Mouse (Mus musculus): Measurements from ENCODE around the gene Napb. TPM values are rescaled to one million over a fixed set of nuclear protein-coding genes. Genes with fewer than 3 reads are reported as not detected.

Gene Napb
- polyA plus RNA-seq, 1 experiment from 2014 or later = 44.2 TPM

- Histone ChIP-seq H3K4me2 (no peak overlapping the region), H3K9me3 (no peaks in the 10 kb centered on the region), H3K27ac (no peak overlapping the region), H3K27me3 (no peaks in the 10 kb centered on the region), H3K4me1 (replicated peaks) (peaks cover 28% of the 10 kb centered on the region), H3K4me3 (no peak overlapping the region), H3K9ac (no peak overlapping the region), H3K36me3 (peaks cover 57% of the 10 kb centered on the region)
- no peak for ATAC-seq (ENCODE audit: low FRiP score)
- WGBS = 100% methylated on average over 2 of the region's 2 CpGs
These were observed 47.3 kb downstream of the Napb start for GRCm38 (mm10) chr2:148684972-148685371.

- Histone ChIP-seq H3K4me1 (replicated peaks) (peaks cover 46% of the 10 kb centered on the region), H3K9ac (no peak overlapping the region), H3K27ac (no peak overlapping the region), H3K36me3 (peaks cover 45% of the 10 kb centered on the region), H3K4me3 (no peak overlapping the region), H3K27me3 (no peaks in the 10 kb centered on the region), H3K4me2 (no peak overlapping the region), H3K9me3 (no peaks in the 10 kb centered on the region)
- 100% methylated on average over 1 of the region's 1 CpGs for WGBS
- no peak for ATAC-seq (ENCODE audit: low FRiP score)
These were observed 49.2 kb downstream of the Napb start for GRCm38 (mm10) chr2:148683031-148683430.

- Histone ChIP-seq H3K9ac (peak overlapping the region; percentile 85), H3K4me3 (peak overlapping the region; percentile 71), H3K27ac (peak overlapping the region; percentile 89), H3K36me3 (peaks cover 34% of the 10 kb centered on the region), H3K4me2 (peak overlapping the region; percentile 94), H3K27me3 (no peaks in the 10 kb centered on the region), H3K9me3 (no peaks in the 10 kb centered on the region), H3K4me1 (replicated peaks) (peaks cover 59% of the 10 kb centered on the region)
- peak; percentile 60 for ATAC-seq (ENCODE audit: low FRiP score)
- WGBS = 8% methylated on average over 17 of the region's 17 CpGs
These were observed 50.8 kb downstream of the Napb start for GRCm38 (mm10) chr2:148681461-148681891.

- peak within 1 kb of the TSS; percentile 71 for H3K4me3 ChIP-seq
- H3K27ac ChIP-seq = peak within 1 kb of the TSS; percentile 89
- H3K4me2 ChIP-seq = peak within 1 kb of the TSS; percentile 94
- no peaks in the 10 kb centered on the region for H3K27me3 ChIP-seq
- H3K9ac ChIP-seq = peak within 1 kb of the TSS; percentile 85
- peaks cover 57% of the 10 kb centered on the region for H3K4me1 ChIP-seq (replicated peaks)
- H3K36me3 ChIP-seq = peaks cover 34% of the 10 kb centered on the region
- ATAC-seq (ENCODE audit: low FRiP score) = peak; percentile 95
- H3K9me3 ChIP-seq = no peaks in the 10 kb centered on the region
- under 1% methylated on average over 39 of the region's 39 CpGs for WGBS
These were observed 51.4 kb downstream of the Napb start, which contains the start of gene Gzf1 for GRCm38 (mm10) chr2:148680775-148681291. Gene Gzf1, plus strand, starts transcription at chr2:148681023.

- WGBS = 3% methylated on average over 9 of the region's 9 CpGs
- ATAC-seq (ENCODE audit: low FRiP score) = peak; percentile 1; the same call in 1 of the 2 replicates
- H3K4me3 ChIP-seq = peak overlapping the region; percentile 17
These were observed 52.9 kb downstream of the Napb start for GRCm38 (mm10) chr2:148679346-148679745.

GRCm38 (mm10) chr2:148677801-148678200 lies 54.5 kb downstream of the Napb start:
- H3K9me3 ChIP-seq = no peaks in the 10 kb centered on the region
- peak overlapping the region; percentile 46 for H3K4me3 ChIP-seq
- H3K27me3 ChIP-seq = no peaks in the 10 kb centered on the region
- peaks cover 21% of the 10 kb centered on the region for H3K36me3 ChIP-seq
- peak; percentile 50 for ATAC-seq (ENCODE audit: low FRiP score)
- peak overlapping the region; percentile 94 for H3K4me2 ChIP-seq
- H3K27ac ChIP-seq = peak overlapping the region; percentile 85
- peak overlapping the region; percentile 63 for H3K9ac ChIP-seq
- WGBS = 5% methylated on average over 26 of the region's 26 CpGs
- H3K4me1 ChIP-seq (replicated peaks) = peaks cover 61% of the 10 kb centered on the region

More at GRCm38 (mm10) chr2:148679346-148679745, 52.9 kb downstream of the Napb start:
- Histone ChIP-seq H3K4me1 (replicated peaks) (peaks cover 48% of the 10 kb centered on the region), H3K9ac (no peak overlapping the region), H3K27ac (peak overlapping the region; percentile 83), H3K27me3 (no peaks in the 10 kb centered on the region), H3K4me2 (peak overlapping the region; percentile 94), H3K36me3 (peaks cover 31% of the 10 kb centered on the region), H3K9me3 (no peaks in the 10 kb centered on the region)

- peak within 1 kb of the TSS; percentile 86 for H3K9ac ChIP-seq
- no peaks in the 10 kb centered on the region for H3K9me3 ChIP-seq
- ATAC-seq (ENCODE audit: low FRiP score) = peak; percentile 100
- 0 out of 2 replicates have a peak, but pooled peaks cover 3% of the 10 kb centered on the region for H3K27me3 ChIP-seq
- H3K27ac ChIP-seq = peak within 1 kb of the TSS; percentile 84
- WGBS = under 1% methylated on average over 58 of the region's 58 CpGs
- peaks cover 27% of the 10 kb centered on the region for H3K4me1 ChIP-seq (replicated peaks)
- H3K4me2 ChIP-seq = peak within 1 kb of the TSS; percentile 96
- H3K36me3 ChIP-seq = peaks cover 21% of the 10 kb centered on the region
- H3K4me3 ChIP-seq = peak within 1 kb of the TSS; percentile 83
These were observed 59.8 kb downstream of the Napb start, which contains the start of gene Nxt1 for GRCm38 (mm10) chr2:148672199-148673096. Gene Nxt1, plus strand, starts transcription at chr2:148672601.

GRCm38 (mm10) chr2:148663458-148663857 lies 68.8 kb downstream of the Napb start:
- ATAC-seq (ENCODE audit: low FRiP score) = no peak
- H3K27me3 ChIP-seq = no peaks in the 10 kb centered on the region
- 91% methylated on average over 1 of the region's 1 CpGs for WGBS
- no peaks in the 10 kb centered on the region for H3K36me3 ChIP-seq
- H3K9ac ChIP-seq = no peak overlapping the region
- H3K9me3 ChIP-seq = no peaks in the 10 kb centered on the region
- no peaks in the 10 kb centered on the region for H3K4me1 ChIP-seq (replicated peaks)
- H3K27ac ChIP-seq = no peak overlapping the region
- H3K4me2 ChIP-seq = no peak overlapping the region
- H3K4me3 ChIP-seq = no peak overlapping the region

GRCm38 (mm10) chr2:148654961-148655360 lies 77.3 kb downstream of the Napb start:
- Histone ChIP-seq H3K36me3 (no peaks in the 10 kb centered on the region), H3K4me1 (replicated peaks) (peaks cover 11% of the 10 kb centered on the region), H3K4me3 (no peak overlapping the region), H3K27ac (no peak overlapping the region), H3K27me3 (no peaks in the 10 kb centered on the region), H3K9ac (no peak overlapping the region), H3K4me2 (no peak overlapping the region), H3K9me3 (no peaks in the 10 kb centered on the region)
- ATAC-seq (ENCODE audit: low FRiP score) = peak; percentile 62; the same call in 1 of the 2 replicates
- WGBS = 3% methylated on average over 3 of the region's 3 CpGs

GRCm38 (mm10) chr2:148650587-148651357 lies 81.5 kb downstream of the Napb start:
- Histone ChIP-seq H3K4me1 (replicated peaks) (peaks cover 11% of the 10 kb centered on the region), H3K9ac (no peak overlapping the region), H3K4me2 (no peak overlapping the region), H3K36me3 (no peaks in the 10 kb centered on the region), H3K9me3 (no peaks in the 10 kb centered on the region), H3K4me3 (no peak overlapping the region), H3K27ac (peak overlapping the region; percentile 66), H3K27me3 (no peaks in the 10 kb centered on the region)
- peak; percentile 84 for ATAC-seq (ENCODE audit: low FRiP score)
- 10% methylated on average over 3 of the region's 3 CpGs for WGBS

GRCm38 (mm10) chr2:148644421-148645000 lies 87.8 kb downstream of the Napb start:
- H3K4me1 ChIP-seq (replicated peaks) = no peaks in the 10 kb centered on the region
- no peaks in the 10 kb centered on the region for H3K27me3 ChIP-seq

More at GRCm38 (mm10) chr2:148644421-148645000, 87.8 kb downstream of the Napb start:
- 76% methylated on average over 6 of the region's 6 CpGs for WGBS
- Histone ChIP-seq H3K4me3 (no peak overlapping the region), H3K36me3 (no peaks in the 10 kb centered on the region), H3K4me2 (no peak overlapping the region), H3K9ac (no peak overlapping the region), H3K27ac (no peak overlapping the region), H3K9me3 (no peaks in the 10 kb centered on the region)
- ATAC-seq (ENCODE audit: low FRiP score) = no peak
